Mouse (Mus musculus): ENCODE results near the gene Ppm1e.

Ppm1e gene

GRCm38 (mm10) chr11:87358331-87359261 lies at the start of gene Ppm1e:
TSS of gene Ppm1e (minus strand) at chr11:87359023.
- DNase-seq, result peak; percentile 67 to 79

GRCm38 (mm10) chr11:87404876-87405275 lies 46.1 kb upstream of the Ppm1e start, which contains the start of the genes Rad51c and Tex14:
TSS of gene Rad51c (minus strand) at chr11:87404954.
TSS of gene Tex14 (plus strand) at chr11:87405065.
- DNase-seq, result peak in 1 of 2 experiments; percentile 47

- DNase-seq, result peak; percentile 99
Measured at GRCm38 (mm10) chr11:87404111-87404853, 45.5 kb upstream of the Ppm1e start.

GRCm38 (mm10) chr11:87398402-87398801 lies 39.6 kb upstream of the Ppm1e start:
- no peak for DNase-seq

- DNase-seq, result peak; percentile 17 to 48
Measured at GRCm38 (mm10) chr11:87393855-87394254, 35.0 kb upstream of the Ppm1e start.

- no peak for DNase-seq
Measured at GRCm38 (mm10) chr11:87385676-87386075, 26.9 kb upstream of the Ppm1e start.

GRCm38 (mm10) chr11:87384551-87384950 lies 25.7 kb upstream of the Ppm1e start:
- DNase-seq, result no peak

- peak in 1 of 2 experiments; percentile 11 for DNase-seq
Measured at GRCm38 (mm10) chr11:87367865-87368580, 9.2 kb upstream of the Ppm1e start.

GRCm38 (mm10) chr11:87367061-87367460 lies 8.2 kb upstream of the Ppm1e start:
- no peak for DNase-seq

- DNase-seq, result no peak
Measured at GRCm38 (mm10) chr11:87365120-87365519, 6.3 kb upstream of the Ppm1e start.

- DNase-seq, result no peak
Measured at GRCm38 (mm10) chr11:87359262-87359612, 414 bp upstream of the Ppm1e start.

- peak; percentile 9 to 20 for DNase-seq
Measured at GRCm38 (mm10) chr11:87357317-87358300, 1.2 kb downstream of the Ppm1e start.

GRCm38 (mm10) chr11:87354861-87355260 lies 4.0 kb downstream of the Ppm1e start:
- no peak for DNase-seq

- DNase-seq, result no peak
Measured at GRCm38 (mm10) chr11:87353646-87354170, 5.1 kb downstream of the Ppm1e start.

GRCm38 (mm10) chr11:87326381-87326780 lies 32.4 kb downstream of the Ppm1e start:
- DNase-seq, result no peak

- DNase-seq, result no peak
Measured at GRCm38 (mm10) chr11:87322558-87322957, 36.3 kb downstream of the Ppm1e start.

- DNase-seq, result no peak
Measured at GRCm38 (mm10) chr11:87320007-87320406, 38.8 kb downstream of the Ppm1e start.

- peak; percentile 24 to 33 for DNase-seq
Measured at GRCm38 (mm10) chr11:87318956-87319708, 39.7 kb downstream of the Ppm1e start.

GRCm38 (mm10) chr11:87313533-87313932 lies 45.3 kb downstream of the Ppm1e start:
- no peak for DNase-seq

GRCm38 (mm10) chr11:87310309-87310708 lies 48.5 kb downstream of the Ppm1e start:
- no peak for DNase-seq
